Mouse (Mus musculus) gastrocnemius, postnatal 36 days (tissue): Measurements from ENCODE around the gene Rassf2. TPM values are rescaled to one million over a fixed set of nuclear protein-coding genes. Genes with fewer than 3 reads are reported as not detected.

Source experiments
- DNase-seq, 2 experiments: peaks; one replicate each; pipeline ENCODE4 v3.0.0; 2022
- intact Hi-C: fragments of 180-260 bp; cut with DNase I; formaldehyde crosslinking; loops from one replicate; pipeline ENCODE4 v1.15.1; 2025
- total RNA-seq, 2 experiments: library from RNA; stranded (reverse); gene quantifications; 2 replicates each; pipeline ENCODE4 v1.2.3; 2021

The Rassf2 gene
- total RNA-seq, 2 experiments from 2014 or later: 5.0 to 5.2 TPM

DNA sequence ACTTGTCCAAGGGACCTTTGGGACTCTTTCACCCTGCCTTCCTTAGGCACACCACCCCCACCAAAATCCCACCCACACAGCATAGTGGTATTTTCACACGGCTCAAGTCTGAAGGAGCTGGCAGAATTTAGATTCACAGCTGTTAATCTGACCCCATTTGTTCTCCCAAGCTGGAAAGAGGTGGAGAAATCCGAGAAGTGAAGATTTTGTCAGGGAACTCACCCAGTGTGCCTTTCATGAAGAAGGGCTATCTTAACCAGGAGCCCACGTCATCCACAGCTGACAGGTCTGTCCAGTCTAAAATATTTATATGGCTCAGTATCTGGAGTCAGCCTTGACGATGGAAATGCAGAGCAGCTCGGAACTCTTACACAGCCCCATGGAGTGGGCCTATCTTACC lies 6.3 kb upstream of the Rassf2 start:
- DNase-seq: no peak
- intact Hi-C loops: no loop called here

DNA sequence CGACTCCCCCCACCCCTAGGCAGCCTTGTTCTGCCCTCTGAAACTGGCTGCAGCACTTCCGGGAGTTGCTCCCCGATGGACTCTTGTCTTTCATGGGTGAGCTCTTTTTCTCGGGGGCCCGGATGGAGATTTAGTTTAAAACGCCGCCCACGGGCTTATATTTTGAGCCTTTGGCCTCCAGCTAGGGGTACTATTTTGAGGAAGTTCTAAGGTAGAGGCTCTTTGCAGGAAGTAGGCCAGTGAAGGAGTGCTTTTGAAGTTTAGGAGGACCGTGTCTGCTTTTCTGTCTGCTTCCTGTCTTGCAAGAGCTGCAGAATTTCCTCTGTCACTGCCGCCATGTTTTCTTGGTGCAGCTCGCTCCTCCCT lies 5.4 kb upstream of the Rassf2 start:
- intact Hi-C loops: no loop called here
- DNase-seq: no peak

DNA sequence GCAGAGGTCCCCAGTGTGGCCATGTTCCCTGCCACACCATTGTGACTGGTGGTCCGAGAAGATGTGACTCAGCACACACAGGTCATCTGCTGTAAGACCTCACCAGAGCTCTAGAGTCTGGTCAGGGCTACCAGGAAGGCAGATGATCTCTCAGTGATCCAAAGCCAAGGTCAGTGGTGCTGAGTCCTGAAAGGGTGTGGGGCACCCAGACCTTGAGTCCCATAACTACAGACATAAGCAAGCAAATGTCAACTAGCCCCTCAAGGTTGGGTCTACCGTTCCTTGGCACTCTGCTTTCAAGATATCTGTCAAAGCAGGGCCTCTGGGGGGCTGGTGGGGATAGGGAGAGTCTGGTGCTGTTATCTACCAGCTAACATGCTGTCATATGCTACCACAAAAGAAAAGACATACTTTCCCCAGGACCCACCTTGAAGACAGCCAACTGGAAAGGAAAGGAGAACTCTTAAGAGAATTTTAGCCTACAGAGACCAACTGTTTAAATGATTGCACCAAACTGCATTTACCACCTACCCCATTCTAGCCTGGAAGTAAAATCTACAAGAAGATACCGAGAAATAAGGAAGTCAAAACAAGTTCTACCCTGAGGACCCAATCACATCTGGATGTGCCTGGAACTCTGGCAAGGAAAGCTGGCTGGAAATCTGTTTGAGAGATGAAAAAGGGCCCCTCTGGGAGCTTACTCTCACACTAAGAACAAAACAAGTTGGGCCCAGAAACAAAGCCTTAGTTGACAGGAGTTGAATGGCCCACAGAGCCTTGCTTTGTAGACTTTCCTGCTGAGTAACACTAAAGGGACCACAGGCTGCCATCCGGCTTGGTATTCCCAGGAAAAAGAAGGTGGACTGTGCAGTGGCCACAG lies 4.8 kb upstream of the Rassf2 start:
- intact Hi-C loops: no loop called here
- DNase-seq: no peak

DNA sequence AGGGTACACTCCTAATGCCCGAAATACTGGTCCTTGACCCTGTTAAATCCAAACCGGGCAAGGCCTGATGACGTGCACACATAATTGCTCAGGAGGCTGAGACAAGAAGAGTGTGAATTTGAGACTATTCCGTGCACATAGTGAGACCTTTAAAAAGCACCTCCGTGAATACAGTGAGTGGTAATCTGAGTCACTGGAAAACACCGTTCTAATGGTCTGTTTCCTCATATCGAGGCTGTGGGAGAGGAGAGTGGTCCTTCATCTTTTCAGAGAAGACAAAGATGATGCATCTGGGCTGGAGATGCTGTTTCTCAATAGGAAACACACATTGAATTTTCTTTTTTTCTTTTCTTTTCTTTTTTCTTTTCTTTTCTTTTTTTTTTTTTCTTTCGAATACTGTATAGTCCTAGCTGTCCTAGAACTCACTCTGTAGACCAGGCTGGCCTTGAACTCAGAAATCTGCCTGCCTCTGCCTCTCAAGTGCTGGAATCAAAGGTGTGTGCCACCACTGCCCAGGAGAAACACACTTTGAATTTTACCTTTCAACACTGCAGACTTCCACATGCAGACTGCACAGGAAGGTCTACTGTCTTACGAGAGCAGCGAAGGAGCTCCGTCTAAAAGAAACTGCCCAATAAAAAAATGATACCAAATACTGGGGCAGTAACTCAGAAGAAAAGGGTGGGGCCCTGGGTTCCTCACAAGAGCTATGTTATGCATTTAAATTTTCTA lies 1.5 kb upstream of the Rassf2 start:
- intact Hi-C loops: no loop called here
- DNase-seq: no peak

DNA sequence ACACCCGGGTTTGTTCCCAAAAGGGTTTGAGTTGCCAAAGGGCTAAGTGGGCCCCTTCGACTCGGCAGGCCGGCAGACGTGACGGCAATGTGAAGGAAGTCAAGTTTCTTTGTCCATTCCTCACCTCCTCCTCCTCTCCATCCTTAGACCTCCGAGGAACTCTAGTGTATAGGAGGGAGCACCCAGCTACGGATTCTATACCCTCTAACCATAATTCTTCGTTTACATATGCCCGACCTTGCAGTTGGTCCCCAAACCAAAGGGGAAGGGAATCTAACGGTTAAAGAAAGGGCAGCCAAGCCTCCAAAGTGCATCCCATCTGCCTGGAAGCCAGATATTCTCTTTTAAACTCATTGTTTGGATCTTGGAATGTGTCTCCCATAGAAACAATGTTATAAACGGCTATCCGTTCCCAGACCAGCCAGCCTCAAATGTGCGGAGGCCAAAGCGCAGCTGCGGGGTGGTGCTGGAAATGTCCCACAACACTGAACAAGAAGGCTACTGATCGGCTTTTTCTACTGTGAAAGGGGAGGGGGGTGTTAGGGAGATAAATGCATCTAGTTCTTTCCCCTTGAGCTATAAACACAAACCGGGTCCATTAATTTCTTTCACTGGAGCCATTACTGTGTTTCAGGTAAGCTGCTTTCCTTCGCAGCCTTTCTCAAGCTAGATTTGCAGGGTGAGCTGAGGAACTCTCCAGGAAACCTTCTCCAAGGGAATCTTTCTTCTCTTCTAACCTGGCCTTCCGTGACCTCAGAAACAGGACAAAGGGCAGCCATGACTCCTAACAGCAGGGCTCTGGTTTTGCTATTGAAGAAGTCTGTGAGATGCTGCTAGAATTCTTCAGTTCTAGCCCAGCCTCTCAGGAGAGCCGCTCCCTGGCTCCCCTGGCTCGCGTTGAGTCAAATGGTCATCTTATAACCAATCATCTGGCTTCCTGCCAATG lies 633 bp upstream of the Rassf2 start:
- DNase-seq: no peak

DNA sequence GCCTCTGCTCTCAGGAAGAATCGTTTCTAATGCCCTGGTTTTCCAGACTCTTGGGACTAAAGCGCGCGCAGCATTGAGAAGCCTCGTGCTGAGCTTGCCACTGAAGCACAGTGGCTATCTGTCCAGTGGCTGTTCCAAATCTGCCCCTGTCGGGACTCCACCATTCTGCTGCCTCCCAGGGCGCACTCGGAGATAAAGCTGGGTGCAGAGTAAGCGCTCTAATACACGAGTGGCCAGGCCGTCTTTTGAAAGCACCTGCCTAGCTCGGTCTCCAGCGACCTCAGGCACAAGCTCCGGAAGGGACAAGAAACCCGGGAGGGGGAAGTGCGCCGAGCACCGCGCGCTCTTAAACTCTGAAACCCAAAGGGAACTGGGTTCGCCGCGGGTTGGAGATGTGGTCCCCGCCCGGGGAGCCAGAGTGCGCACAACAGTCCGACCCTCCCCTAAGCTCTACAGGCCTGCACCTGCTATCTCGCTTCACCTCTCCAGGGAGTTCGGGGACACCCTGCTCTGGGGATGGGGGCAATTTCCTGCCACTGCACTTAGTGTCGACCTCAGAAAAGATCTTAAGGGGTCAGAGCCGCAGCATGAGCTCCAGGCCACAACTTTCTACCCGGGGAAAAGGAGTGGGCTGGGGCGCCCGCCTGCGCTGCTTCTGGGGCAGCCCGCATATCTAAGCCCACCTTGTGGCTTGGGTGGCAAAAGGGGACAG lies 1.0 kb downstream of the Rassf2 start:
- intact Hi-C loops: no loop called here
- DNase-seq: peak in 1 of 2 experiments; percentile 58

More for the DNA sequence above, 633 bp upstream of the Rassf2 start:
- intact Hi-C loops: no loop called here

DNA sequence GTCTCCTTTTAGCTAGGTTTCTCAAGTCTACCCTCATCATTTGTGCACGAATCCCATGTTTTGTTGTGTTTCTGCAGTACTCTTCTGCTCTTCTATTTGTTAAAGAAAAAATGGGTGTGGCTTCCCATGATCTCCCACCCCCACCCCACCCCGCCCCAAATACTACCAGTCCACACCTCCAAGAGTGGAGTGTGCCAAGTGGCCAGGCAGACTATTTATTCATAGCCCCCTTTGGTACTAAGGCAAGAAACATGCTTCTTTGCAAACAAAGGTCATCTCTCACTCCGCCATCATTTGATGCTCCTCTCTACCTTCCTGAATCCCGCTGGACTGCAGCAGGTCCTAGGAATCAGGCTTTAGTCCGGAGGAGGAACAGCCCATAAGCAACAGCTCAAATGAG lies 2.0 kb downstream of the Rassf2 start:
- DNase-seq: no peak
- intact Hi-C loops: no loop called here

DNA sequence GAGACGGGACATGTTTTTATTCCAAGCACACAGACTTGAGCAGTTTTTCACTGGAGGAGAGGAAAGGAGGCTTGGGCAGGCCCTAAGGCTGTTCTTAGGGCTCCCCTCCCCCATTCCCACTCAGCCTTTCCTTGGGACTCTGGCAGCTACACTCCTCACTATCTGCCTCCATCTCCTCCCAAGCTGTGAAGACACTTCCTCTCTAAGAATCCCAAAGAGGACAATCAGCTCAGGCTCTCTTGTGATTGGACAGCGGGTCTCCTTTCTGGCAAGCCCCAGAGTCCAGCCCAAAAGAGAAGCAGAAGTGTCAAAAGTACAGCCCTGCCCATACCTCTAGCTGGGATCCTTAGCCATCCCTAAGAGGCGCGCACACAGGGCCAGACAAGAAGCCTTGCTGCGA lies 2.7 kb downstream of the Rassf2 start:
- no peak for DNase-seq

DNA sequence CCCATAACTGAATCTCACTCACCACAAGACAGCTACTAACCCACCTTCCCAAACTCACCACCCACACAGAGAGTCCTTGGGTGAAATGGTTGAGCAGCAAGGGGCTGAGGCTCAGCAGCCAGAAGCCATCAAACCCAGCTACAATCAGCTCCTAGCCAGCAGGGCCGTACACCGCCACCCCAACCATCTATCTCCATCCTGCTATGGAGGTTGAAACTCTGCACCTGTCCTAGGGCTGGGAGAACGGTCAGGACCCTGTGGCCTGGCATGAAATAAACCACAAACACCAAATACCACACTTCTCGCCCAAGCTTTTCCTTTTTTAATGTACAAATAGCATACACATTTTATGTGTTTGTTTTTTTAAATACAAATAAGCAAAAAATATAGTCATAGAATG lies 6.0 kb downstream of the Rassf2 start:
- intact Hi-C loops: no loop called here
- DNase-seq: no peak

More for the DNA sequence above, 2.7 kb downstream of the Rassf2 start:
- intact Hi-C loops: no loop called here

DNA sequence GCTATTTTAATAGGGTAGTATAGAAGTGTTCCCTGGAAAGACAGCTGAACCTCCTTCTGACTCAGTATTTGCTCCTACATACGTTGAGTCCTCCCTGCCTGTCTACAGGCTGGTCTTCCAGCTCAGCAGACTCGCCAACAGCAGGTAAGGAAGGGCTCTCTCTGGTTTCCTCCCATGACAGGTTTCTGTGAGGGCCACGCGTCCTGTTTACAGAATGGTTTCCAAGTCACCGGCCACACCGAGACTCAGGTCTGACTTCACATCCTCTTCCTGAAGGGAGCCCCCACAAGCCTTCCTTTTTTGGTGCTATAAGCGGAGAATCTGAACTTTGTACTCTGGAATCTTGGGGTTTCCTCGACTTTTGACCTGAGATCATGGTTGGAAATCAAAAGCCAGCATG lies 7.4 kb downstream of the Rassf2 start:
- intact Hi-C loops: no loop called here
- no peak for DNase-seq

DNA sequence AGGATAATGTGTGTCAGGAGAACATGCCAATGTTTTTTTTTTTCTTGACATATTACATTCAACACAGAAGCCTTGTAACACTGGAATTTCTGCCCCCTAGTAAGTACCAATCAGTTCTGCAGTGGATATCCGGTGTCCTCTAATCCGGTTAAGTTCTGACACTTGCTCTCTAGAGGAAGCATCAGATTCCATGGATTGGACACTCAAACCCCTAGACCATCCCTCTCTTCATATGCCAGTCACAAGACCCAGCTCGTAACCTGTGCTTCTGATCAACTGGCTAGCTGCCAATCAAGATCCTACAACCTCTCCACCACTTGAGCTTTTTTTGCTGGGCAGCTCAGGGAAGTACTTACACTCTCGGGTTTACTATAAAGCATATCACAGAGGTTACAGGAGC lies 8.4 kb downstream of the Rassf2 start:
- intact Hi-C loops: no loop called here
- no peak for DNase-seq

DNA sequence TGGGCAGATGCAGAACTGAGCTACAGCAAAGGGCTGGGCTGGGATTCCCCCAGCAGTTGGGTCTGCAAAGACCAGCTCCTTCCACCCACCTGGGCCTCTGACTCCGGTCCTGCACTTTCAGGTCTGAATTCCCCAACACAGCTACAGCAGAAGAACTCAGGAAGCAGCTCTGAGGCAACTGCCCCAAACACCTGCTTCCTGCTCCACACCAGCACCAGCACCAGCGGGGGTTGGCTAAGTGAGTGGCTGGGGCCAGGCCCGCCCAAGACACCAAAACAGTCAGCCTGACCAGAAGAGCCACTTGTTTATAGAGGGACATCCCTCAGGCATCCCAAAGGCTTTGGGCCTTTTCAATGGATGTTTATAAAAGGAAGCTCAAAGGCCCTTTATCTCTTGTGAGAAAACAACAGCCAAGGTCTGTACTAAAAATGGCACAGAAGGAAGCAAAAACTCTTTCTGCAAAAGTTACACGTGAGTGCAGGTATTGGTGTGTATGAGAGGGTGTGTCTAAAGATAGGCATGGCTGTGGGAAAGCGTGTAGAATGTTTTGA lies 9.0 kb downstream of the Rassf2 start:
- no peak for DNase-seq
- intact Hi-C loops: no loop called here

DNA sequence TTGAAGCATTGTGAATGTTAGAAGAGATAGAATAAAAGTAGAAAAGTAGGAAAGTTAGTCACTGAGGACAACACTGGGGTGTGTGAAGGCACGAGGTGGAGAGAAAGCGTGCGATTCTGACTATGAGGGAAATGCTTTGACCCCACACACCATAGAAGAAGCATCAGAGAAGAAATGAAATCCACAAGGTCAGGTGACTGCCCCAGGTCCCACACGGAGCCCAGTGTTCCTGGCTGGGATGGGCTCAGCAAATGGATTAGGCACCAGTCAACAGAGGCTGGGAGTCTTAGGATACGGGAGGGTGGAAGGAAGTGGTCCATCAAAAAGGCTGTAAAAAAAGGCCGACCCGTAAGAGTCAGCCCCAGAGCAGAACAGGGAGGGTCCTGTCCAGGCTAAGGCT lies 9.6 kb downstream of the Rassf2 start:
- DNase-seq: no peak
- intact Hi-C loops: no loop called here

DNA sequence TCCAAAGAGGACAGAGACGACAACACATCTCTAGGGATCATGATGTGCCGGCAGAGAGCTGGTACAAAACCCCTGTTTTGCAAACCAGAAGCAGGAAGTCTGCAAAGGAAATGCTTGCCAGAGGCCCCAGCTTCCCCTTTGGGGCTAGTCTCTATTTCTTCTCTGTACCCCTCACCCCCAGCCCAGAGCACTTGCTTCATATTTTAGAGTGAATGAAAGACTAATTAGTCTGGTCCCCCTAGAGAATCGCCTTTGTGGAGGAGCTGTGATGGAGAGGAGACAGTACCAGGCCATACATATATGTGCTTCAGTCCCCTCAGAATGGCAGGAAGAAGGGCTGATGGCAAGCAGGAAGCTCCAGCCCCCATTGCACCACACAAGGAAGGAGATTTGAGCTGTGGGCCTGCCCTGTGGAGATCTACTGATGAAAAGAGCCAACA lies 10.7 kb downstream of the Rassf2 start:
- no peak for DNase-seq
- intact Hi-C loops: no loop called here

DNA sequence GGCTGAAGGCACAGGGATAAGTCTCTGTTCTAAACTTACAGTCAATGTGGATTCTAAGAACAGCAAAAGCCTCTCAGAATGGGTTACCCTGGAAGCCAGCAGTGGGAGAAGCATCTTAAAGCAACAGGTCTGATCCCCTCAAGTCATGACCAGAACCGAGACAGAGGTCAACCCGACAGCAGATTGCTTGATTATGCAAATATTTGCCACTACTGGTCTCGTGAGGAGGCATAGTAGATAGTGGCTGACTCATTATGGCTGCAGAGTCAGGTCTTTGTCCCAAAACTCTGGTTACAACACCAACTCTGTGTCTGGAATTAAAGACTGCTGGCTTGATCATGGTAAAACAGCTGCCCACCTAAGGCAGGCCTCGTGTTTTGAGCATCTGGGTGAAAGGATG lies 11.9 kb downstream of the Rassf2 start:
- intact Hi-C loops: no loop called here

DNA sequence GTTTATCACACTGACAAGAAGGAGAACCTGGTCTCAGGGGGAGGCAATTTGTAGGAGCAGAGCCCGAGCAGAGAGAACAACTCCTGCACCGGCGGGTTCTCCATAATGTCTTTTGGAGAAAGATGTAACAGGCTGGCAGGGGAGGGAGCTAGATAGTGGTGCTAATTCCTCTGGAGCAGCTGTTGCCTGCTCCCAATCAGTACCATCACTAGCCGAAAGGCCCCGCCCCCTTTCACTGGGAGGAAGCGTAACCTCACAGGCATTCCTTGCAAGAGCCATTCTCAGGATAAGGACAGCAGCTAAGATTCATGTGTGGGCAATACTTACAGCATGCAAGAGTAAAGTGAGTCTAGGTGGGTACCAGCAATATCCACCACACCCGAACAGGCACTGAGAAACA lies 12.4 kb downstream of the Rassf2 start:
- intact Hi-C loops: no loop called here
- no peak for DNase-seq

More for the DNA sequence above, 11.9 kb downstream of the Rassf2 start:
- DNase-seq: no peak

DNA sequence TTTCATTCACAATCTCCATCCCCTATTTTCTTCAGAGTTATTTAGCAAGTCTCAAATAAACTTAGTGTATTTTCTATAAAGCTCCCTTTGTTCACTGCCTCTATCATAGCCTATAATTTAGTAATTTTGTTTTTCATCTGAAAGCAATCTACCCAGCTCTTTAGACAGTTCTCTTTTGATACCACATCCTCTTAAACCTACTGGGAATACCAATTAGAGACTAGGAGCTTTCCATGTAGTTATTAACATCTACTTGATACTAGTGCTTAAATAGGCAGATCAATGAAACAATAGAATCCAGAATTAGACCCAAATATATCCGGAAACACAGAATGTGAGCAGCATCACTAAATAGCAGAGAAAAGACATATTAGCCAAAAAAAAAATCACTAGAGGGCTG lies 14.0 kb downstream of the Rassf2 start:
- no peak for DNase-seq
- intact Hi-C loops: no loop called here

DNA sequence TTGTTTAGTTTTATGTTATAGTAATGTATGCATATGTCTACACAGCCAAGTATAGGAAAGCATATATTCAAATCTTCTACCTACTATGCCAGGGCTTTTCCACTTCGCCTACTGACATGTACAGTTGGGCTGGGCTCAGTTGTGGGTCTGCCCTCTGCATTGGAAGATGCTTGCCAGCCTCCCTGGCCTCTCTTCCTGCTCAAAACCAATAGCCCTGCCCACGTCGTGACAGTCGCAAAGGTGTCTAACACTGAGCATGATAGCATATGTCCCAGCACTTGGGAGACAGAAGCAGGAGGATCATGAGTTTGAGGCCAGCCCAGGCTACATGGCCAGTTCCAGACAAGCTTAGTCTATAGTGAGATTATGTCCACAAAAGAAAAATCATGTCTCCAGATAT lies 16.9 kb downstream of the Rassf2 start:
- DNase-seq: no peak
- intact Hi-C loops: no loop called here

DNA sequence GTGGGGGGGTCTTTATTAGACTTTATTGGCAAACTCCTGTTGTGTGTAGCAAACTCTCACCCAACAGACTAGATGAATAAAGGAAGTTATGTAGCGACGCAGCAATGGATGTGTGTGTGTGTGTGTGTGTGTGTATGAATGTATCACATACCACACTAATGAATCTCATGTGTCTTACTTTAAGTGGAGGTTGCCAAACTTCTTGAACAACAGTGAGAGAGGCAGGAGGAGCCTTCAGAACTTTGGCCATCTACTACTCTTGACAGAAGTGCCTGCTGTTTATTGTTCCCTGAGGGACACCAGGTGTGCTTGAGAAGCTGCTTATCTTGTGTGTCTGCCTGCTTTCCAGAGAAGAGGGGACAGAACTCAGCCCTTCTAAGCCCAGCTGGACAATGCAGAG lies 19.3 kb downstream of the Rassf2 start:
- DNase-seq: no peak
- intact Hi-C loops: no loop called here

DNA sequence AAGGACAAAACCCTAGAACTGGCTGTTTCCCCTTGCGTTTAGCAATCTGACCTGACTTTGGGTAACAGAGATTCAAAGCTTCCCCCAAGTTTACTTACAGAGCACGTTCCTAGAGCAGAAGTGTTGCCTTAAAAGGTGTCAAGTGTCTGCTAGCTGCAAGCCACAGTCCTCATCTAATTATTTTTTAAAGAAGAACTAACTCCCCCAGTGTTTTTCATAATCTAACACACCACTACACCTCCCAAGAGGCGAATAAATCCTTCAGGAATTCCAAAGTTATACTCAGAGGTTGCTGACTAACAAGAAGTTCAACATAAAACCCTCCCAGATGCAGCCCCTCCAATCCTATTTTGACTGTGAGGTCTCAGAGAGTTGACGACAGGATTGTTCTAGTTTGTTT lies 21.9 kb downstream of the Rassf2 start:
- intact Hi-C loops: no loop called here
- DNase-seq: no peak
